ENCODE assay signal across 12 mouse cellular contexts in genomic region chr9:51238741-51239385, GRCm38 (mm10). TPM values are rescaled to one million over a fixed set of nuclear protein-coding genes. Genes with fewer than 3 reads are reported as not detected.
DNase-seq lines count a peak whose midpoint lies in the region; ATAC-seq and TF ChIP-seq lines count a peak whose summit lies in the region.
"Had no signal": no experiment of that assay in that cellular context is flagged by ENCODE, and none has a peak within 500 bp of the region (broad histone marks: within the 10 kb centered on the region; RNA-seq: fewer than 3 reads in every experiment).

No protein-coding gene starts in this region.

- no peak overlapping the region for H3K4me2 ChIP-seq in midbrain, embryonic 14.5 days (ENCODE audit: low read length)
- no peak overlapping the region for H3K4me2 ChIP-seq in midbrain, embryonic 11.5 days
- no peak overlapping the region for H3K4me2 ChIP-seq in forebrain, postnatal 0 days (ENCODE audit: low read depth)
- H3K4me2 ChIP-seq: embryonic facial prominence, embryonic 12.5 days had no signal

- peak; percentile 55 for DNase-seq in midbrain, embryonic 14.5 days
- no peak for DNase-seq in midbrain, embryonic 11.5 days (ENCODE audit: low spot score, missing footprints)
- DNase-seq in forebrain, postnatal 0 days, result peak; percentile 58
- peak; percentile 72 for DNase-seq in layer of hippocampus, adult 9-11 months
- DNase-seq in right cerebral cortex, adult 2 months (ENCODE audit: low spot score in 2 of 2), result peak; percentile 82 to 85
- DNase-seq in urinary bladder, postnatal 36 days (ENCODE audit: low spot score in 2 of 2), result no peak
- no peak for DNase-seq in kidney, postnatal 10 days
- DNase-seq: thymus, postnatal 36 days had no signal

- H3K4me1 ChIP-seq in midbrain, embryonic 14.5 days (ENCODE audit: control insufficient read depth, insufficient read depth, low read length), result no peaks in the 10 kb centered on the region
- H3K4me1 ChIP-seq in midbrain, embryonic 11.5 days (ENCODE audit: control insufficient read depth, insufficient read depth, low read length), result no peaks in the 10 kb centered on the region
- H3K4me1 ChIP-seq in forebrain, postnatal 0 days (ENCODE audit: insufficient read depth), result 0 out of 2 replicates have a peak, but pooled peaks cover 5% of the 10 kb centered on the region
- H3K4me1 ChIP-seq: embryonic facial prominence, embryonic 12.5 days had no signal

- no peak overlapping the region for H3K4me3 ChIP-seq in midbrain, embryonic 14.5 days (replicated peaks; ENCODE audit: low read depth, low read length)
- no peak overlapping the region for H3K4me3 ChIP-seq in midbrain, embryonic 11.5 days (ENCODE audit: low read depth, low read length)
- no peak overlapping the region for H3K4me3 ChIP-seq in forebrain, postnatal 0 days (ENCODE audit: low read depth, low read length)
- H3K4me3 ChIP-seq: embryonic facial prominence, embryonic 12.5 days had no signal

- 60% methylated on average over 12 of the region's 12 CpGs for WGBS in midbrain, embryonic 14.5 days
- WGBS in midbrain, embryonic 11.5 days, result 71% methylated on average over 12 of the region's 12 CpGs
- WGBS in forebrain, postnatal 0 days, result 53% methylated on average over 12 of the region's 12 CpGs

- H3K27me3 ChIP-seq in midbrain, embryonic 14.5 days (ENCODE audit: control insufficient read depth, insufficient read depth, low read length), result no peaks in the 10 kb centered on the region
- no peaks in the 10 kb centered on the region for H3K27me3 ChIP-seq in midbrain, embryonic 11.5 days (ENCODE audit: control insufficient read depth, insufficient read depth, low read length)
- H3K27me3 ChIP-seq in forebrain, postnatal 0 days (ENCODE audit: insufficient read depth, low read length), result no peaks in the 10 kb centered on the region
- H3K27me3 ChIP-seq: embryonic facial prominence, embryonic 12.5 days had no signal

- TF ChIP-seq CTCF in forebrain, postnatal 0 days (IDR thresholded peaks at IDR 0.05; ENCODE audit: low read depth), result no peak

- no peaks in the 10 kb centered on the region for H3K36me3 ChIP-seq in midbrain, embryonic 14.5 days (ENCODE audit: control insufficient read depth, insufficient read depth, low read length)
- H3K36me3 ChIP-seq in midbrain, embryonic 11.5 days (ENCODE audit: control insufficient read depth, insufficient read depth, low read length), result no peaks in the 10 kb centered on the region
- H3K36me3 ChIP-seq in forebrain, postnatal 0 days (ENCODE audit: insufficient read depth), result no peaks in the 10 kb centered on the region
- H3K36me3 ChIP-seq: embryonic facial prominence, embryonic 12.5 days had no signal

- no peaks in the 10 kb centered on the region for H3K9me3 ChIP-seq in midbrain, embryonic 14.5 days (ENCODE audit: control insufficient read depth, low read length)
- H3K9me3 ChIP-seq in midbrain, embryonic 11.5 days (ENCODE audit: control insufficient read depth, low read length), result no peaks in the 10 kb centered on the region
- no peaks in the 10 kb centered on the region for H3K9me3 ChIP-seq in forebrain, postnatal 0 days (ENCODE audit: low read length)
- H3K9me3 ChIP-seq: embryonic facial prominence, embryonic 12.5 days had no signal

- no peak overlapping the region for H3K9ac ChIP-seq in midbrain, embryonic 14.5 days (replicated peaks; ENCODE audit: low read length)
- no peak overlapping the region for H3K9ac ChIP-seq in midbrain, embryonic 11.5 days (ENCODE audit: low read length)
- H3K9ac ChIP-seq in forebrain, postnatal 0 days, result peak overlapping the region; percentile 14; the same call in 1 of the 2 replicates
- H3K9ac ChIP-seq: embryonic facial prominence, embryonic 12.5 days had no signal

- ATAC-seq in midbrain, embryonic 14.5 days (ENCODE audit: low FRiP score, low TSS enrichment), result no peak
- ATAC-seq in midbrain, embryonic 11.5 days (ENCODE audit: low FRiP score), result no peak
- ATAC-seq in forebrain, postnatal 0 days, result peak; percentile 86
- no peak for ATAC-seq in cerebellum, adult (ENCODE audit: insufficient number of reproducible peaks, low FRiP score, low TSS enrichment)

- H3K27ac ChIP-seq in midbrain, embryonic 14.5 days (replicated peaks; ENCODE audit: low read depth, low read length), result no peak overlapping the region
- no peak overlapping the region for H3K27ac ChIP-seq in midbrain, embryonic 11.5 days (ENCODE audit: low read depth, low read length)
- peak overlapping the region; percentile 70 for H3K27ac ChIP-seq in forebrain, postnatal 0 days (ENCODE audit: low read depth, low read length)
- H3K27ac ChIP-seq: embryonic facial prominence, embryonic 12.5 days; kidney, postnatal 0 days had no signal

RNA-seq across cellular contexts. Expression of gene Pou2af1, which starts 25.4 kb away (rescaled TPM):
- polyA plus RNA-seq in midbrain, embryonic 14.5 days (2014; fragmentation: Nextera tagmentation; extraction: Ambion mirVana), result 0.16 and 0.18 TPM in 2 replicates
- 0.05 TPM in 1 of 2 replicates, not detected in the other for polyA plus RNA-seq in midbrain, embryonic 11.5 days (2014; fragmentation: Nextera tagmentation; extraction: Ambion mirVana)
- total RNA-seq in forebrain, postnatal 0 days (2014; rRNA removed), result 0.05 TPM in 1 of 2 replicates, not detected in the other
- polyA plus RNA-seq in forebrain, postnatal 0 days (2015; fragmentation: Nextera tagmentation; extraction: Ambion mirVana), result 0.09 TPM in 1 of 2 replicates, not detected in the other
- polyA plus RNA-seq: embryonic facial prominence, embryonic 12.5 days; kidney, postnatal 0 days had no signal

RNA-seq across cellular contexts. Expression of gene Colca2, which starts 39.5 kb away (rescaled TPM):
- 0.46 and 0.89 TPM in 2 replicates for polyA plus RNA-seq in midbrain, embryonic 14.5 days (2014; fragmentation: Nextera tagmentation; extraction: Ambion mirVana)
- 1.1 and 1.6 TPM in 2 replicates for polyA plus RNA-seq in midbrain, embryonic 11.5 days (2014; fragmentation: Nextera tagmentation; extraction: Ambion mirVana)
- total RNA-seq in forebrain, postnatal 0 days (2014; rRNA removed), result 0.15 and 0.33 TPM in 2 replicates
- 0.84 and 1.0 TPM in 2 replicates for polyA plus RNA-seq in forebrain, postnatal 0 days (2015; fragmentation: Nextera tagmentation; extraction: Ambion mirVana)
- total RNA-seq: megakaryocyte, adult 5-6 weeks had no signal

Comparison
In these comparisons a context has a peak if more than half of its experiments do, and no peak if none do; other contexts are left out.
1. DNase-seq: peak in midbrain, embryonic 14.5 days (single experiment), forebrain, postnatal 0 days (single experiment), layer of hippocampus, adult 9-11 months (single experiment) and right cerebral cortex, adult 2 months (2 of 2); none in midbrain, embryonic 11.5 days (single experiment), urinary bladder, postnatal 36 days (0 of 2) and kidney, postnatal 10 days (single experiment).